Mouse (Mus musculus): Measurements from ENCODE around the gene Ank3.

DNA sequence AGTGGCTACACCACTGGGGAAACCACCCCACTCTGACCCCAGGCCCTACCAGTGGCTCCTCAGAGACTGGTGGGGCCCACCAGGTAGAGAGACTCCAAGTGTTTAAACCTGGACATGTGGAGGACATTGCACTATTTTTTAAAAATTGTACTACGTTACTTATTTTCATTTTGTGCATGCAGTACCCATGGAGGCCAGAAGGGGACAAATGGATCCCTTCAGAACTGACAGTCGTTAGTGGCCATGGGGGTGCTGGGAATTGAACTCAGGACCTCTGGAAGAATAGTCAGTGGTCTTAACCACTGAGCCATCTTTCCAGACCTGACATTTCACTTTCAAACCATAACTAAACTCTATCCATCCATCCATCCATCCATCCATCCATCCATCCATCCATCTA is 183.0 kb downstream of the Ank3 start:
- TF ChIP-seq EP300 (IDR thresholded peaks at IDR 0.05; ENCODE audit: low read depth) = no peak
- TF ChIP-seq CTCF (IDR thresholded peaks at IDR 0.05; ENCODE audit: low read depth) = no peak

Measured in liver, postnatal 0 days (tissue).